Mouse (Mus musculus) neural tube, embryonic 12.5 days (tissue): Measurements from ENCODE around the gene Vps8. TPM values are rescaled to one million over a fixed set of nuclear protein-coding genes. Genes with fewer than 3 reads are reported as not detected.
"Not testable (repeated sequence)": the region's sequence is repeated elsewhere in the genome, so short reads cannot be mapped to it uniquely, and the experiment has no call there.

Experiments used
- ATAC-seq: fragments of 200-750 bp; cut with Nextera tagmentation; 2 replicates; pipeline ENCODE4 v1.8.0; 2017; ENCODE audit warnings: low read depth, mild to moderate bottlenecking, moderate TSS enrichment, moderate library complexity; ENCODE audit not compliant: low FRiP score
- H3K27ac ChIP-seq: fragments of 300-500 bp; sonication (generic); 2 replicates; pipeline ENCODE4 v1.5.1; 2016
- H3K27me3 ChIP-seq: fragments of 300-500 bp; sonication (generic); replicated peaks from 2 replicates; pipeline ENCODE4 v1.6.1; 2016; ENCODE audit warnings: mild to moderate bottlenecking
- H3K36me3 ChIP-seq: fragments of 300-500 bp; sonication (generic); 2 replicates; pipeline ENCODE4 v1.6.1; 2016; ENCODE audit warnings: mild to moderate bottlenecking
- H3K4me1 ChIP-seq: fragments of 300-500 bp; sonication (generic); 2 replicates; pipeline ENCODE4 v1.6.1; 2016
- H3K4me2 ChIP-seq: fragments of 300-500 bp; sonication (generic); replicated peaks from 2 replicates; pipeline ENCODE4 v1.6.1; 2016; ENCODE audit warnings: mild to moderate bottlenecking
- H3K4me3 ChIP-seq: fragments of 300-500 bp; sonication (generic); 2 replicates; pipeline ENCODE4 v1.5.1; 2016
- H3K9ac ChIP-seq: fragments of 300-500 bp; sonication (generic); 2 replicates; pipeline ENCODE4 v1.6.1; 2016; ENCODE audit warnings: mild to moderate bottlenecking
- H3K9me3 ChIP-seq: fragments of 300-500 bp; sonication (generic); 2 replicates; pipeline ENCODE4 v1.6.1; 2016; ENCODE audit warnings: mild to moderate bottlenecking
- WGBS: fragments of 180-500 bp; shearing (Covaris S2); methylation state at CpG from one replicate; pipeline ENCODE4 v1.1.7; 2016; 5-methylcytosine and 5-hydroxymethylcytosine counted together
- polyA plus RNA-seq: library from polyadenylated mRNA; unstranded; fragments of >200 nt; fragmentation: Nextera tagmentation; extraction: Ambion mirVana; gene quantifications from 2 replicates; pipeline ENCODE4 v1.2.1, GENCODE M21; 2016

The Vps8 gene
- polyA plus RNA-seq, 1 experiment from 2014 or later = 30.3 TPM

DNA sequence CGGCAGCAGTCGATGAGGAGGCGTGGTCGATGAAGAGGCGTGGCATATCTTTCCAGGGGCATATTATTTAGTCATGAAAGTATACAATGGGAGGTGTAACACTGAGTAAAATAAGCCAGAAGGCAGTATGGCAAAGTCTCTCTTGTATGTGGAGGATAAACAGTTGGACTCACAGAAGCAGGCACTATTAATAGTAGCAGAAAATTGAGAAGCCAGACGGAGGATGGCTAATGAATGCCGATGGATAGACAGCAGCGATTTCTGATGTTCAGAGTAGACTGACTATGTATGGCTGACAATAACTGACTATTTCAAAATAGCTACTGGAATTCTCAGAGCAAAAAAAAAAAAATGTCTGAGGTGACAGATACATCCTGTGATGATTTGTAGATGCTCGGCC is 233.0 kb downstream of the Vps8 start:
- H3K27ac ChIP-seq = no peak overlapping the region
- ATAC-seq = no peak

DNA sequence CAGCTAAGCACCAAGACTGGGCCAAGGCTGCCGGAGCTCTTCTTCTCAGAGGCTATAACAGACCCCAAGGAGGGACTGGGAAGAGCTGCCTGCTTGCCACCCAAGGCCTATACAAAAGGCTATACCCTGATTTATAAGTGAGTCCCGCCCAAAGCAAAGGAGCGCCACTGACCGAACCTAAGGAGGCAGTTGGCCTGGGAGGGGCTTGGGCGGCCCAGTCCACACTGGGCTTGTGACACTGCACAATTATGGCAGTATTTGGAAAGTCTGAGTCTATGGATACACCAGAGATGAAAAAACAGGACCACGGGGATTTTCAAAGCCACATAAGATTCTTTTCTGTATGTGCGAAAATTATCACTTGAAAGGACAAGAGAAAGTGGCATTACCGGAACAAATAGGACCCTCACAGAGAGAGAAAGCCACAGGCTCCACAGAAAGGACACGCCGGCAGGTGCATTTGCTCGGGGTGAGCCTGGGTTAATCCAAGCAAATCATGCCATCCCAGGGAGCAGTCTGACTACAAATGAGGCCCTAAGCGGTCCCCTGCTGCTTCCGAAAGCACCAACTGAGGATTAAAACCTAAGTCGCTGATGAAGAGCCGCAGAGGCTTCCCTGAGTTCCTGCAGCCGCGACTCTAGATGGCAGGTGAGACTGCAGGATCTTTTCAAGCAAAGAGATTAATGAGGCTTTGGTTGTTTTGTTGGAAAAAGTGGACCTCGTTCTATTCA is 241.9 kb downstream of the Vps8 start:
- Histone ChIP-seq H3K27ac (peak overlapping the region; percentile 20; the same call in 1 of the 2 replicates), H3K4me3 (no peak overlapping the region), H3K27me3 (no peaks in the 10 kb centered on the region), H3K9me3 (no peaks in the 10 kb centered on the region), H3K9ac (0 out of 2 replicates have a peak overlapping the region, but pooled peaks have one; percentile 1), H3K36me3 (peaks cover 2% of the 10 kb centered on the region; the same call in 1 of the 2 replicates), H3K4me2 (peak overlapping the region; percentile 44), H3K4me1 (peaks cover 30% of the 10 kb centered on the region; the same call in 1 of the 2 replicates)
- ATAC-seq = peak; percentile 93
- 6% methylated on average over 18 of the region's 18 CpGs for WGBS

More for the DNA sequence above, 233.0 kb downstream of the Vps8 start:
- Histone ChIP-seq H3K4me1 (peaks cover 3% of the 10 kb centered on the region), H3K27me3 (no peaks in the 10 kb centered on the region), H3K4me2 (no peak overlapping the region), H3K36me3 (peaks cover 32% of the 10 kb centered on the region), H3K9me3 (0 out of 2 replicates have a peak, but pooled peaks cover 4% of the 10 kb centered on the region), H3K9ac (no peak overlapping the region), H3K4me3 (no peak overlapping the region)
- 94% methylated on average over 9 of the region's 9 CpGs for WGBS

DNA sequence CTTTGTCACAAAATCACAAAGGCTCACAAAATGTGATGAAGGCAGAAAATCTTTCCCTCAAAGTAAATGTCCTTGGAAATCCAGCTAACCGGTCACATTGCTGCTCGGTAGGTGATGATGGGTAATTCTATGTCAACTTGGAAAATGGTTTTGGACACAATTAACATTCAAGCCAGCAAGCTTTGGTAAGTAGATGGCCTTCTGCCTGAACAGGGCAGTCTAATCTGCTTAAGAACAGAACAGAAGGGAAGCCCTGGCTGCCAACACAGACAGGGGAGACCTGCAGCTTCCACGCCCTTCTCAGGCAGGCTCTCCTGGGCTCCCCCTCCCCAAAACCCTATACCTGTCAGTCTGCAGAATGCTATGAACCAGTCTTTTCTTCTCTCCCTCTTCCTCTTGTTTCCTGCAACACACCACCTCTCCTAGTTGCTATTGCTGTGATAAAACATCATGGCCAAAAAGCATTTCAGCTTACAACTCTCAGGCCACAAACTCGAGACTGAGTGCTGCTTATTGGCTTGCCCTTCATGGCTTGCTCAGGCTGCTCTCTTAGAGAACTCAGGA is 242.6 kb downstream of the Vps8 start:
- no peaks in the 10 kb centered on the region for H3K36me3 ChIP-seq
- peak overlapping the region; percentile 44; the same call in 1 of the 2 replicates for H3K4me2 ChIP-seq
- peak; percentile 57 for ATAC-seq
- no peak overlapping the region for H3K27ac ChIP-seq
- H3K9me3 ChIP-seq = no peaks in the 10 kb centered on the region
- peaks cover 30% of the 10 kb centered on the region; the same call in 1 of the 2 replicates for H3K4me1 ChIP-seq
- H3K9ac ChIP-seq = no peak overlapping the region
- WGBS = 9% methylated on average over 4 of the region's 4 CpGs
- H3K27me3 ChIP-seq = no peaks in the 10 kb centered on the region
- H3K4me3 ChIP-seq = no peak overlapping the region

DNA sequence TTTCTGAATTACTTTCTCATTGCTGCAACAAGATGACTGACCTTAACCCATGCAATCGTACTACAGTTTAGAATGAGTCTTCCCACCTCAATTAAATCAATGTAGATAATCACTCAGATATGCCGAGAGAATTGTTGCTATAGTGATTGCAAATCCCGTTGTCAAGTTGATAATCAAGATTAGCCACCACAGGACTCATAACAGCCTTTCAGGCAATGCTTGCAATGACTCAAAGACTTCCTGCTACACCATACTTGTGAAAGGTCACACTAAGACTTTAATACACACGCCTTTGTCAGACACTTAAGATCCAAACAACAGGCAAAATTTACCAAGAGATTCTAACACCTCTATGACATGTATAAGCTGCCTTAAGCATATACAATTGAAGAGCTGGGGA is 249.0 kb downstream of the Vps8 start:
- Histone ChIP-seq H3K4me1 (no peaks in the 10 kb centered on the region), H3K27ac (no peak overlapping the region), H3K27me3 (no peaks in the 10 kb centered on the region), H3K4me2 (no peak overlapping the region), H3K36me3 (peaks cover 11% of the 10 kb centered on the region), H3K9ac (no peak overlapping the region), H3K9me3 (no peaks in the 10 kb centered on the region), H3K4me3 (no peak overlapping the region)
- no peak for ATAC-seq
- WGBS = 91% methylated on average over 4 of the region's 4 CpGs

DNA sequence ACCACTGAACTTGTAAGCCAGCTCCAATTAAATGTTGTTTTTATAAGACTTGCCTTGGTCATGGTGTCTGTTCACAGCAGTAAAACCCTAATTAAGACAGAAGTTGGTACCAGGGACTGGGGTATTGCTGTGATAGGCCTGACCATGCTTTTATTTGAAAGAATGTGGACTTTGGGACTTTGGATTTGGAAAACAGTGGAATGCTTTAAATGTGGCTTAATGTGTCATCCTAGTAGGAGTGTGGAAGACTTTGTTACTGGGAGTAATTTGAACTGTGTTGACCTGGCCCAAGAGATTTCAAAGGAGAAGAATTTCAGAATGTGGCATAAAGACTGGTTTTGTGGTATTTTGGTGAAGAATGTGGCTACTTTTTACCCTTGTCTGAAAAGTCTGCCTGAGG is 250.1 kb downstream of the Vps8 start:
- H3K4me3 ChIP-seq, ATAC-seq, H3K4me1 ChIP-seq, H3K27ac ChIP-seq, H3K27me3 ChIP-seq, H3K9me3 ChIP-seq, H3K9ac ChIP-seq, H3K4me2 ChIP-seq: not testable (repeated sequence)
- H3K36me3 ChIP-seq = peaks cover 20% of the 10 kb centered on the region

DNA sequence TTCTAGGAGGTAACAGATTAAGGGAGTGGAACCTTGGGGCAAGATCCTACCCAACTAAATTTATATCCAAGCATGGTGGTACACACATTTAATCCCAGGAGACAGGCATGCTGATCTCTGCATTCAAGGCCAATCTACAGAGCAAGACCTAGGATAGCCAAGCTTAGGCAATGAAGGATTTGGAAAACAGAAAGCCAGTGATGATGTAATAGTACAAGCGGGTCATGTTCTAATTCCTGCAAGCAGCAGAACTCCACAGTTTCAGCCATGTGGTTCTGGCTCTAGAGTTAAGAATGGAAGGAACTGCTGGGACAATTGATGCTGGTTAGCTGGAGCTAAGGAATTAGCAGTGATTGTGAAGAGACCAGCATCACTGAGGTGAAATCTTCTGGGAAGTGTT is 250.7 kb downstream of the Vps8 start:
- H3K4me1 ChIP-seq, H3K27ac ChIP-seq, H3K4me3 ChIP-seq, H3K9me3 ChIP-seq, H3K4me2 ChIP-seq, H3K27me3 ChIP-seq, H3K9ac ChIP-seq, ATAC-seq: not testable (repeated sequence)
- H3K36me3 ChIP-seq = peaks cover 20% of the 10 kb centered on the region
- 96% methylated on average over 1 of the region's 1 CpGs for WGBS

DNA sequence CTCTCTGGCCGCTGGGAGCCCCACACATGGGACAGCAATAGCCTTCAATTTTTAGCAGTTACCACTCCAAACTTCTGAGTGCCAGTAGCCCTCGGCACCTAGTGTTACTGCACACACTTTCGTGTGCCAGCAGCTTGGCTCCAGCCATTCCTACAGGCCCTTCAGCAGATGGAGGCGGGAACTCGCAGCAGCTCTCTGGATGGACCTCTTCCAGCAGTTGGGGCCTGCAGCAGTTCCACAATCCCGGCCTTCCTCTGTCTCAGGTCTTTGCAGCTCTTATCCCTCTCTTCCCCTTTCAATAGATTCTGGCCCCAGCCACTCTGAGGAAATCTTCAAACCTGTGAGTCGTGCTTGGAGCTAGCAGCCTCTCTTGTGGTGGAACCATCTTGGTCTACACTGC is 253.9 kb downstream of the Vps8 start:
- H3K27ac ChIP-seq = no peak overlapping the region
- WGBS = 93% methylated on average over 7 of the region's 7 CpGs
- no peak overlapping the region for H3K9ac ChIP-seq
- no peaks in the 10 kb centered on the region for H3K4me1 ChIP-seq
- no peak overlapping the region for H3K4me2 ChIP-seq
- ATAC-seq = no peak
- H3K4me3 ChIP-seq = no peak overlapping the region
- peaks cover 20% of the 10 kb centered on the region for H3K36me3 ChIP-seq
- no peaks in the 10 kb centered on the region for H3K9me3 ChIP-seq
- H3K27me3 ChIP-seq = no peaks in the 10 kb centered on the region

DNA sequence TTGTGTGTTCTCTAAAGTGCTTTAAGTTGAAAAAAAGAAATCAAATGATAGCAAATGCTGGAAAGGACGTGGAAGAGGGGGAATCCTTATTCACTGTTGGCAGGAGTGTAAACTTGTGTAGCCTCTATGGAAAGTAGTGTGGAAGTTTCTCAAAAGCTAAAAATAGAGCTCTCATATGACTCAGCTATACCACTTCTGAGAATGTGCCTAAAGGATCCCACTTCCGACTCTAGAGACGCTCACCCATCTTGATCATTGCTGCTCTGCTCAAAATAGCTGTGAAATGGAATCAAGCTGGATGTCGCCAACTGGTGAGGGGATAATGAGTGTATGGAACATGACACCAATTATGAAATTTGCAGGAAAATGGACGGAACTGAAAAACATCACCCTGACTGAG is 264.5 kb downstream of the Vps8 start:
- Histone ChIP-seq H3K4me1 (peaks cover 17% of the 10 kb centered on the region), H3K4me3 (no peak overlapping the region), H3K27me3 (no peaks in the 10 kb centered on the region), H3K36me3 (peaks cover 39% of the 10 kb centered on the region), H3K9me3 (0 out of 2 replicates have a peak, but pooled peaks cover 6% of the 10 kb centered on the region), H3K27ac (no peak overlapping the region), H3K4me2 (no peak overlapping the region), H3K9ac (no peak overlapping the region)
- no peak for ATAC-seq
- WGBS = 92% methylated on average over 5 of the region's 5 CpGs

DNA sequence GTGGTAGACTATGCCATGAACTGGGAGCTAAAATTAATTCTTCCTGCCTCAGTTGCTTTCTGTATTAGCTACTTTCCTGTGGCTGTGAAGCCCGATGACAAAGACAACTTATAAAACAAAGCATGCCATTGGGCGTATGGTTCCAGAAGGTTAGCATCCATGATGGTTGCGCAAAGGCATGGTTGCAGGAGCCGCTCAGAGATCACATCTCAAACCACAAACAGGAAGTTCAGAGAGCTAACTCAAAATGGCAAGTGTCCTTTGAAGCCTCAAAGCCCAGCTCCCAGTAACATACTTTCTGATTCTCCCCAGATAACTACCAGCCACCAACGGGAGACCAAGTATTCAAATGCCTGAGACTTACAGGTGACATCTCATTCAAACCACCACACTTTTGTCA is 266.2 kb downstream of the Vps8 start:
- no peaks in the 10 kb centered on the region for H3K9me3 ChIP-seq
- peaks cover 28% of the 10 kb centered on the region for H3K36me3 ChIP-seq
- H3K27ac ChIP-seq = no peak overlapping the region
- no peaks in the 10 kb centered on the region for H3K27me3 ChIP-seq
- 88% methylated on average over 5 of the region's 5 CpGs for WGBS
- no peak overlapping the region for H3K9ac ChIP-seq
- H3K4me1 ChIP-seq = peaks cover 31% of the 10 kb centered on the region
- no peak for ATAC-seq
- H3K4me3 ChIP-seq = no peak overlapping the region
- H3K4me2 ChIP-seq = no peak overlapping the region

DNA sequence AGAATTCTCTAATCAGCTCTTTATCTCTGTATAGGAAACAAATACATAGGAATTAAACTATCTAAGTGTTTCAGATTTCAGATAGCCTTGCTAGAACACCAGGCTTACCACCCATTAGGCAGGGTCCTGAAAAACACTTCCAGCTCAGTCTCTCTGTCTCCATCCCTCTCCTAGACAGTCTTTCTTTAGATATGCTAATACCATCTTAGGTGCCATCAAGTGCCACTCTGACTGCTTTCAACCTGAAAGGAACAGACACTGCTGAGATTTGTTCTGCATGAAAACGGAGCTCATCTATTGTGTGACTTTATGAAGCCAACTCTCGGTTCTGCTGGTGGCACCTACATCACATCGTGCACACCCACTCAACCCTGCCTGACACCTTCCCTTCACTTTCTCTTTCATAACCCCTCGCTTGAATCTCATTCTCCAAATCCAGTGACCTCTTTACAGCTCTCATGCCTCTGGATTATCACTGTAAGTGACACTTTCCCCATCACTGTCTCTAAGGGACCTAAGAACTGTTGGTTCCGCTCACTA is 267.4 kb downstream of the Vps8 start:
- no peaks in the 10 kb centered on the region for H3K9me3 ChIP-seq
- no peak overlapping the region for H3K9ac ChIP-seq
- no peaks in the 10 kb centered on the region for H3K27me3 ChIP-seq
- 33% methylated on average over 5 of the region's 5 CpGs for WGBS
- no peak for ATAC-seq
- H3K27ac ChIP-seq = no peak overlapping the region
- no peak overlapping the region for H3K4me3 ChIP-seq
- no peak overlapping the region for H3K4me2 ChIP-seq
- peaks cover 27% of the 10 kb centered on the region for H3K36me3 ChIP-seq
- peaks cover 32% of the 10 kb centered on the region for H3K4me1 ChIP-seq

DNA sequence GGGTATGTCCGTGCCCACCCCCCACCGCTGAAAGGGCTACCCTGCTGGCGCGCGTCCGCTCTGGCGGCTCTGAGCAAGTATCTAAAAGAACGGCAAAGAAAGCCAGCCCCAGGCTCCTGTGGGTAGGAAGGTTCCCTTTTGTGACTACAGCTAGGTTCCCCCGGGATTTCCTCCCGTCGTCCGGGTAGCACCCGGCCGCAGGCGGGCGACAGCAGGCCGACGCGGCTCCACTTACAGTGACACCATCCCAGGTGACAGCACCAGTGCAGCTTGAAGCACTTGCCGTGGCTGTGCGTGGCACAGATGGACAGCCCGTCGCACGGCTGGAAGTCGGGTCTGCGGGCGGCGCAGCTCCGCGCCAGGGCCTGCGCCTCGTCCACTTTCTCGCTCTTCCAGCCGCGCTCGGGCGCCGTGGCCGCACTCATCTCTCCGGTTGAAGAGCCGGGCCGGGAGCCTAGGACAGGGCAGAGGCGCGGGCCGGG is 271.1 kb downstream of the Vps8 start:
- H3K27me3 ChIP-seq = no peaks in the 10 kb centered on the region
- peaks cover 35% of the 10 kb centered on the region for H3K4me1 ChIP-seq
- H3K4me3 ChIP-seq = peak overlapping the region; percentile 87
- H3K27ac ChIP-seq = peak overlapping the region; percentile 94
- H3K4me2 ChIP-seq = peak overlapping the region; percentile 91
- peak; percentile 67 for ATAC-seq
- H3K36me3 ChIP-seq = 0 out of 2 replicates have a peak, but pooled peaks cover 6% of the 10 kb centered on the region
- peak overlapping the region; percentile 94 for H3K9ac ChIP-seq
- no peaks in the 10 kb centered on the region for H3K9me3 ChIP-seq
- under 1% methylated on average over 45 of the region's 45 CpGs for WGBS
